Mouse (Mus musculus) lung, postnatal 14 days (tissue): ENCODE measurements around the gene Nectin2.
"Not testable (repeated sequence)": the region's sequence is repeated elsewhere in the genome, so short reads cannot be mapped to it uniquely, and the experiment has no call there.

Experiments
- DNase-seq: peaks from one replicate; pipeline ENCODE4 v3.0.0; 2021

Nectin2 gene

GRCm38 (mm10) chr7:19750217-19751069 is at the start of gene Nectin2:
Gene Nectin2 (minus strand): TSS chr7:19750483.
- DNase-seq, result peak; percentile 90

- DNase-seq, result peak; percentile 88
Observed at GRCm38 (mm10) chr7:19796697-19797588, 46.7 kb upstream of the Nectin2 start, which contains the start of gene Cblc. Gene Cblc (minus strand): TSS chr7:19796809.

- DNase-seq, result no peak
Observed at GRCm38 (mm10) chr7:19796254-19796653, 46.0 kb upstream of the Nectin2 start.

- no peak for DNase-seq
Observed at GRCm38 (mm10) chr7:19795236-19795635, 45.0 kb upstream of the Nectin2 start.

GRCm38 (mm10) chr7:19792701-19793630 is 42.7 kb upstream of the Nectin2 start:
- no peak for DNase-seq

- not testable (repeated sequence) for DNase-seq
Observed at GRCm38 (mm10) chr7:19791504-19791903, 41.2 kb upstream of the Nectin2 start.

- peak; percentile 96 for DNase-seq
Observed at GRCm38 (mm10) chr7:19789904-19790347, 39.6 kb upstream of the Nectin2 start.

GRCm38 (mm10) chr7:19785874-19786458 is 35.7 kb upstream of the Nectin2 start:
- no peak for DNase-seq

GRCm38 (mm10) chr7:19784764-19785535 is 34.7 kb upstream of the Nectin2 start:
- no peak for DNase-seq

GRCm38 (mm10) chr7:19783630-19784029 is 33.3 kb upstream of the Nectin2 start:
- DNase-seq, result peak; percentile 55

- DNase-seq, result peak; percentile 70
Observed at GRCm38 (mm10) chr7:19782645-19783044, 32.4 kb upstream of the Nectin2 start.

GRCm38 (mm10) chr7:19781741-19782140 is 31.5 kb upstream of the Nectin2 start:
- DNase-seq, result no peak

GRCm38 (mm10) chr7:19779903-19780302 is 29.6 kb upstream of the Nectin2 start:
- DNase-seq, result no peak

- peak; percentile 77 for DNase-seq
Observed at GRCm38 (mm10) chr7:19778645-19779044, 28.4 kb upstream of the Nectin2 start.

GRCm38 (mm10) chr7:19777049-19777723 is 26.9 kb upstream of the Nectin2 start:
- DNase-seq, result no peak

- no peak for DNase-seq
Observed at GRCm38 (mm10) chr7:19771682-19772081, 21.4 kb upstream of the Nectin2 start.

- peak; percentile 69 for DNase-seq
Observed at GRCm38 (mm10) chr7:19770984-19771391, 20.7 kb upstream of the Nectin2 start, which contains the start of gene Bcam. Gene Bcam (minus strand): TSS chr7:19771016.

- DNase-seq, result peak; percentile 97
Observed at GRCm38 (mm10) chr7:19770375-19770754, 20.1 kb upstream of the Nectin2 start.

GRCm38 (mm10) chr7:19769434-19770374 is 19.4 kb upstream of the Nectin2 start:
- no peak for DNase-seq
